Mouse (Mus musculus) heart, embryonic 11.5 days (tissue): ENCODE results near the gene Lgr5. TPM values are rescaled to one million over a fixed set of nuclear protein-coding genes. Genes with fewer than 3 reads are reported as not detected.

Experiments
- ATAC-seq: fragments of 200-750 bp; cut with Nextera tagmentation; replicated peaks from 2 replicates; pipeline ENCODE4 v1.8.0; 2017; ENCODE audit warnings: moderate library complexity; ENCODE audit not compliant: insufficient number of reproducible peaks, low FRiP score, low TSS enrichment
- H3K27ac ChIP-seq: fragments of 300-500 bp; sonication (generic); 2 replicates; pipeline ENCODE4 v1.5.1; 2014; ENCODE audit warnings: mild to moderate bottlenecking, low read depth, low read length
- H3K27me3 ChIP-seq: fragments of 300-500 bp; sonication (generic); 2 replicates; pipeline ENCODE4 v1.6.1; 2014; ENCODE audit warnings: mild to moderate bottlenecking, low read length, mixed read lengths; ENCODE audit not compliant: control insufficient read depth, insufficient read depth
- H3K36me3 ChIP-seq: fragments of 300-500 bp; sonication (generic); 2 replicates; pipeline ENCODE4 v1.6.1; 2014; ENCODE audit warnings: mild to moderate bottlenecking, low read length, moderate library complexity, mixed read lengths; ENCODE audit not compliant: control insufficient read depth, insufficient read depth
- H3K4me1 ChIP-seq: fragments of 300-500 bp; sonication (generic); 2 replicates; pipeline ENCODE4 v1.6.1; 2014; ENCODE audit warnings: low read length; ENCODE audit not compliant: control insufficient read depth, insufficient read depth
- H3K4me2 ChIP-seq: fragments of 300-500 bp; sonication (generic); 2 replicates; pipeline ENCODE4 v1.6.1; 2014; ENCODE audit warnings: mild to moderate bottlenecking, moderate library complexity
- H3K4me3 ChIP-seq: fragments of 300-500 bp; sonication (generic); 2 replicates; pipeline ENCODE4 v1.5.1; 2014; ENCODE audit warnings: low read depth, low read length
- H3K9ac ChIP-seq: fragments of 300-500 bp; sonication (generic); 2 replicates; pipeline ENCODE4 v1.6.1; 2014; ENCODE audit warnings: mild to moderate bottlenecking, low read depth, low read length, moderate library complexity
- H3K9me3 ChIP-seq: fragments of 300-500 bp; sonication (generic); replicated peaks from 2 replicates; pipeline ENCODE4 v1.6.1; 2016; ENCODE audit warnings: low read length; ENCODE audit not compliant: control insufficient read depth
- WGBS: fragments of 180-500 bp; shearing (Covaris S2); extraction: QIAGEN DNeasy Blood & Tissue Kit; methylation state at CpG from one replicate; pipeline ENCODE4 v1.1.7; 2014; ENCODE audit not compliant: insufficient replicate concordance; 5-methylcytosine and 5-hydroxymethylcytosine counted together
- polyA plus RNA-seq: library from polyadenylated mRNA; unstranded; fragments of >200 nt; fragmentation: Nextera tagmentation; extraction: Ambion mirVana; gene quantifications from 2 replicates; pipeline ENCODE4 v1.2.1, GENCODE M21; 2014

Lgr5 gene
- polyA plus RNA-seq, 1 experiment from 2014 or later = 0.66 TPM

GRCm38 (mm10) chr10:115473213-115473961, 114.2 kb downstream of the Lgr5 start:
- Histone ChIP-seq H3K27ac (no peak overlapping the region), H3K27me3 (no peaks in the 10 kb centered on the region), H3K4me3 (no peak overlapping the region), H3K36me3 (no peaks in the 10 kb centered on the region), H3K9me3 (no peaks in the 10 kb centered on the region), H3K4me1 (peaks cover 2% of the 10 kb centered on the region), H3K9ac (no peak overlapping the region), H3K4me2 (no peak overlapping the region)
- WGBS = 76% methylated on average over 6 of the region's 6 CpGs
- ATAC-seq = no peak

DNA sequence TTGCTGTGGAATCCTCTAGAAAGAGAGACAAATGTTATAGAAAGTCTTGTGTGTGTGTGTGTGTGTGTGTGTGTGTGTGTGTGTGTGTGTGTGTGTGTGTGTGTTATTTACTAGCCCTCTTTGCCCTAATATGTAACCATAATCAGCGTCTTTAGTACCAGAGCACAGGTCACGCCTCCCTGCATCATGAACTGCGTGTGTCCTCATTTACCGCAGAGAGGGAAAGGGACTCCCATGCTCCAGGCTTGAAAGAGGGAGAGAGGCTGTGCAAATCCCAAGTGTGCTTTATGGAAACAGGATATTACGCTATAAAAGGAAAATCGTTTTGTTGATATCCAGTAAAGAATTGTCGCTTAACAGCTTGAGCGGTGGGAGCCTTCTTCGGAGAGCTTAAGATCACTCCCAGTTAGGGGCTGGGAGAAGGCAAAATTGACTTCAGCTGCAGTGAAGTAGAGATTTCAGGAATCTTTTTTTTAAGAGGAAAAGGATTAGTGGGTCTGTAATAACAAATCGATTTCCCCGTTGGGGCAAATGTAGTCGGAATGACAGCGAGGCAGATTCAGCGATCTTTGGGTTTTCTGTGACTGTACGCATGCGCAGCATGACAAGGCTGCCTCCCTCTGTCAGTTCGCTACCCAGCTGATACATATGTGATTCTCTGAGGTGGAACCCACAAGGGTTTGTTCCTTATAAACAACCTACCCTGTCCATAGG, 116.8 kb downstream of the Lgr5 start:
- H3K4me1 ChIP-seq = no peaks in the 10 kb centered on the region
- no peak for ATAC-seq
- H3K27me3 ChIP-seq = no peaks in the 10 kb centered on the region
- 42% methylated on average over 17 of the region's 17 CpGs for WGBS
- no peak overlapping the region for H3K27ac ChIP-seq
- no peak overlapping the region for H3K9ac ChIP-seq
- H3K36me3 ChIP-seq = no peaks in the 10 kb centered on the region
- H3K9me3 ChIP-seq = no peaks in the 10 kb centered on the region
- peak overlapping the region; percentile 34 for H3K4me3 ChIP-seq
- H3K4me2 ChIP-seq = peak overlapping the region; percentile 55

DNA sequence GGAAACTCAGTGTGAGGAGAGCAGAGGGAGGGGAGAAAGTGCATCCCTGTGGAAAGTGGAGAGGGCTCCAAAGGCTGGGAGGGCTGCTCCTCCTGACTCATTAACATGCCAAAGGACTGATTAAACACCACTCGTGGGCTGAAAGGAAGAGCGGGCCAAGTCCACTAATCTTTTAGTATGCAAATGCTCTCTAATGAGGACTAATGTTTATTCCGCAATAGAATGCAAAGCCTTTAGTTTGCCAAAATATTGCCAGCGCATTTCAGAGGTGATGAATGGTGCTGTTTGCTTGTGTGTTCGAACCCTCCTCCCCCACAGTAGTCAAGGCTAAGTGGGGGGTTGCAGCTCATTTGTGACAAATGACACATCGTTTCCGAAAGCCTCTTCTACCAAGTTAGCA, 118.5 kb downstream of the Lgr5 start:
- ATAC-seq = no peak
- Histone ChIP-seq H3K9me3 (no peaks in the 10 kb centered on the region), H3K4me2 (no peak overlapping the region), H3K4me3 (no peak overlapping the region), H3K27me3 (no peaks in the 10 kb centered on the region), H3K36me3 (no peaks in the 10 kb centered on the region), H3K9ac (no peak overlapping the region), H3K27ac (no peak overlapping the region), H3K4me1 (no peaks in the 10 kb centered on the region)
- WGBS = 20% methylated on average over 7 of the region's 7 CpGs

DNA sequence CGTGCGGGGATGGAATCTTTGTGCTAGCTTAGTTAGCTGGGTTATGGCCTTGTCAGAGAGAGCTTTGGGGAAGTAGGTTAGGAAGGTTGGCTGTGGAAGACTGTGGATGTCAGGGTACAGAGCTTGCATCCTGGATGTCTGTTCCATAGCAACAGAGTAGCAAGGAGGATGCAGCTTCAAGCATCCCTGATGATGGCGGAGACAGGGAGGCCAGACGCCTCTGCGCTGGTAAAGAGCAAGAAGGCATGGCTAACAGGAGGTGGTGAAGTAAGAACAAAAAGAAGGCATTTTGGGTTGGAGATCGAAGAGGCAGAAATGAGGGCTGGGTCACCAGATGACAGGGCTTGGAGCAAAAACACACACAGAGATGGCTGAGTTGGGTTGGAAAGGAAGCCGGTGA, 118.9 kb downstream of the Lgr5 start:
- no peaks in the 10 kb centered on the region for H3K4me1 ChIP-seq
- no peak overlapping the region for H3K9ac ChIP-seq
- no peaks in the 10 kb centered on the region for H3K9me3 ChIP-seq
- H3K36me3 ChIP-seq = no peaks in the 10 kb centered on the region
- H3K4me3 ChIP-seq = no peak overlapping the region
- 41% methylated on average over 7 of the region's 7 CpGs for WGBS
- H3K4me2 ChIP-seq = no peak overlapping the region
- no peak overlapping the region for H3K27ac ChIP-seq
- no peak for ATAC-seq
- no peaks in the 10 kb centered on the region for H3K27me3 ChIP-seq

DNA sequence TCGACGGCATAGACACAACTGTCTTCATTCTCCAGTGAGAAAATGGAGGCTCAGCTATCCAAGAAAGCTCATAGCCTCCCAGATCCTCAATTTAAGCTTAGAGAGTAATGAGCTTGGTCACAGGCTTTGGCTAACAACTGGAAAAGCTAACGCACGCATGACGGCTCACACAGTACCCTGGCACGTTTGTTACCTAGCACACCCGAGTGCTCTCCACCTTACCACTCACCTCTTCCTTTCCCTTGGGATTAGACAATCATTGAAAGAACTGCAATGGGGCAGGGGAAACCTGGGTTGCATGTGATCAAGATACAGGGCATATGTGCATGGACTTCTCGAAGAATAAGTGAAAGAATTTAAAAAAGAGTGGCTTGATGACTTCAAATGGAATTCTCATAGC, 119.6 kb downstream of the Lgr5 start:
- H3K9ac ChIP-seq = no peak overlapping the region
- H3K4me1 ChIP-seq = no peaks in the 10 kb centered on the region
- WGBS = 87% methylated on average over 8 of the region's 8 CpGs
- ATAC-seq = no peak
- no peaks in the 10 kb centered on the region for H3K27me3 ChIP-seq
- H3K9me3 ChIP-seq = no peaks in the 10 kb centered on the region
- H3K4me2 ChIP-seq = no peak overlapping the region
- no peak overlapping the region for H3K4me3 ChIP-seq
- no peak overlapping the region for H3K27ac ChIP-seq
- H3K36me3 ChIP-seq = no peaks in the 10 kb centered on the region

DNA sequence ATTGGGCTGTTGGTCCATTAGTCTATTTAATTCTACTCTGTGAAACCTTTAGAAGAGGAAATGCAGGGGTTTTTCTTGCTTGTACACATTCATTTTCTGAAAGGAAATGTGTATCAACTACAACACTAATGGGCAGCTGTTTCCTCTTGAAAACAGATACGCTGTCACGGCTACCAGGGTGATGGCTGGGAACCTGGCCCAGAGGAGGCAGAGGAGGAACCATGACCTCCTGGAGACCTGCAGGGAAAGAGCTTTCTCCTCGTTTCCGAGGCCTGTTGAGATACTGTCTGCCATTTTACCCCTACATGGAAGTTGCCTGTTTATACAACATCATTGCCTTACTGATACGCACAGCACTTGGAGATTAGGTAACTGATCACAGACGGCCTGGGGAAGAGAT, 121.8 kb downstream of the Lgr5 start:
- Histone ChIP-seq H3K27ac (no peak overlapping the region; the same call in 1 of the 2 replicates), H3K27me3 (no peaks in the 10 kb centered on the region), H3K9me3 (no peaks in the 10 kb centered on the region), H3K4me3 (no peak overlapping the region), H3K36me3 (no peaks in the 10 kb centered on the region), H3K9ac (no peak overlapping the region), H3K4me2 (no peak overlapping the region), H3K4me1 (no peaks in the 10 kb centered on the region)
- 42% methylated on average over 6 of the region's 6 CpGs for WGBS
- ATAC-seq = no peak

GRCm38 (mm10) chr10:115465072-115465471, 122.5 kb downstream of the Lgr5 start:
- WGBS = 67% methylated on average over 7 of the region's 7 CpGs
- H3K4me1 ChIP-seq = no peaks in the 10 kb centered on the region
- H3K4me2 ChIP-seq = no peak overlapping the region

GRCm38 (mm10) chr10:115462646-115463045, 124.9 kb downstream of the Lgr5 start:
- no peak for ATAC-seq
- Histone ChIP-seq H3K4me1 (no peaks in the 10 kb centered on the region), H3K4me3 (no peak overlapping the region), H3K27ac (no peak overlapping the region), H3K9ac (no peak overlapping the region), H3K27me3 (no peaks in the 10 kb centered on the region), H3K4me2 (no peak overlapping the region), H3K36me3 (no peaks in the 10 kb centered on the region), H3K9me3 (no peaks in the 10 kb centered on the region)
- WGBS = 55% methylated on average over 5 of the region's 5 CpGs

More at GRCm38 (mm10) chr10:115465072-115465471, 122.5 kb downstream of the Lgr5 start:
- H3K36me3 ChIP-seq = no peaks in the 10 kb centered on the region
- no peak for ATAC-seq
- no peak overlapping the region for H3K27ac ChIP-seq
- H3K9ac ChIP-seq = no peak overlapping the region
- H3K9me3 ChIP-seq = no peaks in the 10 kb centered on the region
- H3K27me3 ChIP-seq = no peaks in the 10 kb centered on the region
- H3K4me3 ChIP-seq = no peak overlapping the region
